Mouse (Mus musculus) myocyte (in vitro differentiated cells): Measurements from ENCODE around the gene Chn1. TPM values are rescaled to one million over a fixed set of nuclear protein-coding genes. Genes with fewer than 3 reads are reported as not detected.

ENCODE experiments used
- H3K27me3 ChIP-seq: one replicate; pipeline ENCODE4 v1.6.1; 2011; ENCODE audit not compliant: control insufficient read depth, insufficient read depth, insufficient read length
- H3K36me3 ChIP-seq: one replicate; pipeline ENCODE4 v1.6.1; 2011; ENCODE audit not compliant: control insufficient read depth, insufficient read depth
- H3K4me2 ChIP-seq: one replicate; pipeline ENCODE4 v1.6.1; 2011; ENCODE audit warnings: low read depth, control low read depth
- H3K4me3 ChIP-seq: one replicate; pipeline ENCODE4 v1.5.1; 2011; ENCODE audit warnings: mild to moderate bottlenecking, control low read depth, moderate library complexity
- H3K79me2 ChIP-seq: one replicate; pipeline ENCODE4 v1.6.1; 2011; ENCODE audit not compliant: control insufficient read depth, insufficient read depth
- H3ac ChIP-seq: one replicate; pipeline ENCODE4 v1.6.1; 2011; ENCODE audit not compliant: control insufficient read depth, insufficient read length
- CEBPB ChIP-seq: IDR thresholded peaks from 2 replicates; pipeline ENCODE4 v1.6.1; 2011; ENCODE audit warnings: mild to moderate bottlenecking, moderate library complexity; ENCODE audit not compliant: poor library complexity, insufficient read depth, severe bottlenecking
- E2F4 ChIP-seq: IDR thresholded peaks from one replicate; pipeline ENCODE4 v1.6.1; 2011; ENCODE audit warnings: mild to moderate bottlenecking, control low read depth, moderate library complexity; ENCODE audit not compliant: insufficient read depth
- MAX ChIP-seq: IDR thresholded peaks from one replicate; pipeline ENCODE4 v1.6.1; 2011; ENCODE audit warnings: low read depth, mild to moderate bottlenecking, control low read depth
- MYOD1 ChIP-seq, 3 experiments: IDR thresholded peaks; one replicate each; pipeline ENCODE4 v1.6.1; 2011; ENCODE audit warnings: control low read depth in 2 of 3, low read depth in 2 of 3, mild to moderate bottlenecking in 2 of 3, moderate library complexity in 1 of 3; ENCODE audit not compliant: insufficient read length in 2 of 3, control insufficient read depth in 1 of 3
- MYOG ChIP-seq, 3 experiments: IDR thresholded peaks; one replicate each; pipeline ENCODE4 v1.6.1; 2011; ENCODE audit warnings: control low read depth in 2 of 3, low read depth in 2 of 3, mild to moderate bottlenecking in 2 of 3; ENCODE audit not compliant: insufficient read length in 2 of 3, control insufficient read depth in 1 of 3, insufficient read depth in 1 of 3
- POLR2A ChIP-seq: IDR thresholded peaks from one replicate; pipeline ENCODE4 v1.6.1; 2011; ENCODE audit warnings: low read depth, mild to moderate bottlenecking, control low read depth, moderate library complexity; ENCODE audit not compliant: insufficient read length
- POLR2AphosphoS2 ChIP-seq: IDR thresholded peaks from one replicate; pipeline ENCODE4 v1.6.1; 2011; ENCODE audit warnings: low read depth, control low read depth; ENCODE audit not compliant: insufficient read length
- REST ChIP-seq: IDR thresholded peaks from one replicate; pipeline ENCODE4 v1.6.1; 2011; ENCODE audit warnings: mild to moderate bottlenecking, control low read depth, moderate library complexity; ENCODE audit not compliant: insufficient read depth, insufficient read length
- SRF ChIP-seq: IDR thresholded peaks from one replicate; pipeline ENCODE4 v1.6.1; 2011; ENCODE audit warnings: low read depth; ENCODE audit not compliant: control insufficient read depth, insufficient read length
- TCF12 ChIP-seq: IDR thresholded peaks from one replicate; pipeline ENCODE4 v1.6.1; 2011; ENCODE audit warnings: mild to moderate bottlenecking, control low read depth; ENCODE audit not compliant: poor library complexity, insufficient read depth, severe bottlenecking
- TCF3 ChIP-seq: IDR thresholded peaks from one replicate; pipeline ENCODE4 v1.6.1; 2011; ENCODE audit warnings: low read depth, control low read depth; ENCODE audit not compliant: insufficient read length
- USF1 ChIP-seq: IDR thresholded peaks from one replicate; pipeline ENCODE4 v1.6.1; 2011; ENCODE audit warnings: low read depth, mild to moderate bottlenecking, control low read depth, moderate library complexity
- polyA plus RNA-seq: library from polyadenylated mRNA; unstranded; fragments of >200 nt; fragmentation: generic; extraction: Trizol; gene quantifications from one replicate; pipeline ENCODE4 v1.2.1, GENCODE M21; 2012; ENCODE audit warnings: missing spikeins

Chn1 gene
- polyA plus RNA-seq, 1 experiment, result 27.2 TPM

DNA sequence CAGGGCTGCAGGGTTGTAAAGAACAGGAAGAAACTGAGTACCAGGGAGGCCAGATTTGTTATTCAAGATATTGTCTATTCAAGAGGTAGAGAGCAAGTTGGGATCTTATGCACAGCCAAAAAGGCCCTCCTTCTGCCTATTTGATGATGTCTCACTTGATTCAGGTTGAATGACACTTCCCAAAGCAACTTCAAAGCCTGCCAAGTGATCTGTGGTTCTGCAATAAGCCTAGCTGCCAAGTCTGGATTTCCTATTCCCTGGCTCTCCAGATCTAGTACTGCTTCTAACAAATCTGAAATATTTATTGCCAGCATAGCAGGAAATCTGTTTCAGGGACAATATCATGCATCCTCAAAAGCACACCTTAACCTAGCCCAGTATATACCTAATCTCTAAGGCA lies 62.7 kb downstream of the Chn1 start:
- Histone ChIP-seq H3ac (no peak overlapping the region), H3K79me2 (no peaks in the 10 kb centered on the region), H3K36me3 (no peaks in the 10 kb centered on the region), H3K4me3 (no peak overlapping the region), H3K4me2 (no peak overlapping the region), H3K27me3 (no peaks in the 10 kb centered on the region)
- TF ChIP-seq USF1, result no peak
- no peak for TF ChIP-seq MYOG (IDR thresholded peaks at IDR 0.05; ENCODE audit: control insufficient read depth in 1 of 3, insufficient read depth in 1 of 3, insufficient read length in 2 of 3, low read depth in 2 of 3)
- TF ChIP-seq POLR2A, result no peak
- no peak for TF ChIP-seq REST
- TF ChIP-seq TCF3, result no peak
- TF ChIP-seq MYOD1 (IDR thresholded peaks at IDR 0.05; ENCODE audit: control insufficient read depth in 1 of 3, insufficient read length in 2 of 3, low read depth in 2 of 3), result no peak
- no peak for TF ChIP-seq E2F4
- no peak for TF ChIP-seq TCF12
- TF ChIP-seq CEBPB, result no peak
- no peak for TF ChIP-seq POLR2AphosphoS2
- no peak for TF ChIP-seq SRF
- TF ChIP-seq MAX, result no peak

DNA sequence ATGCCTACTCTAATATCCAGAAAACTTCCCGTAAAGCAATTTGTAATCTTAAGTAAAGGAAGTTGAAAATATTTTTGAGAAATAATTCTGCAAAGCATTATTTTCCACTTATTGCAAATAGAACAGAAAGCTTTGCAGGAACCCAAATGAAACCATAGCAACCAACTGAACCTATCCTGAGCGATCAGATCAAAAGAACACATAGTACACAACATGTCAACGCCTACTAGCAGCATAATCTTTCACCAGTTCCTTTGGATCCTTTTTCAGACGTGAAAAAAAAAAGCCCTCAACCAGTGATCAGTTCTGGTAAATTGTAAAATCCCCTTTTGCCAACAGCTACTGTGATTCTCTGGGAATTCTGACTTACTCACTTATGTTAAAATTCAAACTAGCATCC lies 82.1 kb downstream of the Chn1 start:
- no peak for TF ChIP-seq E2F4
- no peak for TF ChIP-seq POLR2A
- TF ChIP-seq REST, result no peak
- no peak for TF ChIP-seq CEBPB
- no peak for TF ChIP-seq TCF12
- TF ChIP-seq SRF, result no peak
- TF ChIP-seq MYOG (IDR thresholded peaks at IDR 0.05; ENCODE audit: control insufficient read depth in 1 of 3, insufficient read depth in 1 of 3, insufficient read length in 2 of 3, low read depth in 2 of 3), result no peak
- no peak for TF ChIP-seq POLR2AphosphoS2
- no peak for TF ChIP-seq TCF3
- TF ChIP-seq MYOD1 (IDR thresholded peaks at IDR 0.05; ENCODE audit: control insufficient read depth in 1 of 3, insufficient read length in 2 of 3, low read depth in 2 of 3), result no peak
- H3K4me2 ChIP-seq, result no peak overlapping the region
- no peaks in the 10 kb centered on the region for H3K36me3 ChIP-seq
- H3K79me2 ChIP-seq, result no peaks in the 10 kb centered on the region
- H3K27me3 ChIP-seq, result no peaks in the 10 kb centered on the region
- H3ac ChIP-seq, result no peak overlapping the region
- H3K4me3 ChIP-seq, result no peak overlapping the region

DNA sequence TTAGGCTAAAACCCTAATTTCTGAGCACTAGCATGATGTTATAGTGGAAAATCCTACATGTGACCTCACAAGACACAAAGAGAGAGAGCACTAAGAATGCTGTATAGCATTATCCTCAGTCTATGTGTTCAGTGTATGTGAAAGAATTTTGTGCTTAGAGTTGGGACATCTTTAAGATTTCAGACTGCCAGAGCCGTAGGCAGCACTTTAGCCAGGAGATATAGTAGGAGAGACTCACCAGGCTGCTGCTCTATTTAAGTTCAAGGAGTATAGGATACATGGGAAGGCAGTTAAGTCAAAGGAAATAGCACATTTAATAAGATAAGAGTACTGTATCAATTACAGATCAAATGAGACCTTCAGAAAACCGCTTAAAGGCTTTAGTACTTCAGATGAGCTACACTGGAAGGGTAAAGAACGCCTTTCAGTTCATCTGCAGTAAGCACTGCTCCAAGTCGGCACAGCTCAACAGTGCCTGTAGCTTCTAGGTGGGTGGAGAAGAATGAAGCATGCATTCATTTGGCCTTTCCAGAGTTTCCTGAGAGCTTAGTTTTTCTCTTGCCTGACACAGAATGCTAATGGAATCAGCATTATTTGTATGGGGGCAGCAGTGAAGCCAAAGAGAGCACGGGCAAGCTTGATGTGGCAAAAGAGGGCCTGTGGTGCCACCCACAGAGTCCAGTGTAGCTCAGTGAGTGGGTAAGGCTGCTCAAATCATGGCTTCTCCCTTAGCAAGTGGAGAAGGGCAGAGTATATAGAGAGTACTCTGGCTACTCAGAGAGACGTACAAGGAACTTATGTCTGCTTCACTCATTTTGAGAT lies 84.2 kb downstream of the Chn1 start:
- Histone ChIP-seq H3K27me3 (no peaks in the 10 kb centered on the region), H3K36me3 (no peaks in the 10 kb centered on the region), H3ac (no peak overlapping the region), H3K4me2 (no peak overlapping the region), H3K4me3 (no peak overlapping the region), H3K79me2 (no peaks in the 10 kb centered on the region)
- TF ChIP-seq MAX, result no peak

DNA sequence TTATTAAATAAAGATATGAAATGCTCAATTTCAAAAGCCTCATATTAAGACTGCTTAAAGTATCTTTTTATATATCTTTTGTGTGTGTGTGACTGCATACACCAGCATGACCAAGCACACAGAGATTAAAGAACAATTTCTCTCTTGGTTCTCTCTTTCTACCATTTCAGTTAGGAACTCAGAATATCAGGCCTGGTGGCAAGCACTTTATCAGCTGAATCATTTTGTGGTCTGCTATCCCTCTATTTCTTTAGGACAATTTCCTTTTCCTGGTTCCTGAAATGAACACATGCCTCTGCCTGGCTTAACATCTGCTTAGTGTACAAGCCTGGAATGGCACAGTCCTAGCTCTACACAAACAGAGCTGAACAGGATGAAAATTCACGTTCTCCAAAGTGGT lies 92.6 kb downstream of the Chn1 start:
- Histone ChIP-seq H3K27me3 (no peaks in the 10 kb centered on the region), H3K79me2 (no peaks in the 10 kb centered on the region), H3K4me2 (no peak overlapping the region), H3K4me3 (no peak overlapping the region), H3ac (no peak overlapping the region), H3K36me3 (no peaks in the 10 kb centered on the region)
- TF ChIP-seq MAX (no peak), POLR2A (no peak), MYOD1 (IDR thresholded peaks at IDR 0.05; ENCODE audit: control insufficient read depth in 1 of 3, insufficient read length in 2 of 3, low read depth in 2 of 3) (no peak), TCF12 (no peak), REST (no peak), CEBPB (no peak), SRF (no peak), E2F4 (no peak), MYOG (IDR thresholded peaks at IDR 0.05; ENCODE audit: control insufficient read depth in 1 of 3, insufficient read depth in 1 of 3, insufficient read length in 2 of 3, low read depth in 2 of 3) (no peak), POLR2AphosphoS2 (no peak), TCF3 (no peak), USF1 (no peak)

DNA sequence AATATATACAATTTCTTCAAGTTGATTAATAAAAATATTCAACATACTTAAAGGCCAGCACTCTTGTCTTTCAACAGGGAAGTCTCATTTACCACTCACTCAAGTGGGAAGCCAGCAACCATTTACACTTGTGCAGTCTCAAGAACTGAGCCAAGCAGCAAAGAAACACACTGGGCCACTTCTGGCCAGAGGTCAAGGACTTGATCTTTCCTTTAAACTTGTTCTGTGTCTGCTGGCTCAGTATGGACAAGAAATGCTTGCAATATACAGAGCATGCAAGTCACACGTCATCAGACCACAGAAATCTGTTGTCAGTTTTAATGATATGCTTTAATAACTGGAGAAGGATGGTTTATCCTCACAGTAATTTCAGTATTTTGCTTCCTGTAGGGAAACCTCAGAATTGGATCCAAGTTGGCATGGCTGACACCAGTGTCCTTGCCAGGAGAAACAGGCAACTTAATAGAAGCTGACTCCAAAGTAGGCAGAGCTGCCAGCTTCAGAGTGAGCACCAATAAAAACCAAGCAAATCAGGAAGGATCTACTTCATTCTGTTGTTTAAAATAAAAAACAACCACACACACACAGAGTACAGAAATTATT lies 94.6 kb downstream of the Chn1 start:
- TF ChIP-seq MAX, result no peak
- no peak for TF ChIP-seq TCF12
- no peak for TF ChIP-seq TCF3
- no peak for TF ChIP-seq USF1
- no peaks in the 10 kb centered on the region for H3K79me2 ChIP-seq
- H3K36me3 ChIP-seq, result no peaks in the 10 kb centered on the region
- H3K4me3 ChIP-seq, result no peak overlapping the region
- H3K27me3 ChIP-seq, result no peaks in the 10 kb centered on the region
- H3ac ChIP-seq, result no peak overlapping the region
- no peak overlapping the region for H3K4me2 ChIP-seq
